Mouse (Mus musculus) olfactory bulb, adult 2 months (tissue): Measurements from ENCODE around the gene Slc25a19. TPM values are rescaled to one million over a fixed set of nuclear protein-coding genes. Genes with fewer than 3 reads are reported as not detected.

Experiments used
- H3K27ac ChIP-seq: fragments of 200-500 bp; 2 replicates; pipeline ENCODE4 v1.5.1; 2012; ENCODE audit warnings: low read depth, low read length; ENCODE audit not compliant: insufficient read depth
- H3K4me1 ChIP-seq: fragments of 200-500 bp; 2 replicates; pipeline ENCODE4 v1.6.1; 2012; ENCODE audit warnings: low read length; ENCODE audit not compliant: control insufficient read depth, insufficient read depth
- H3K4me3 ChIP-seq: fragments of 200-500 bp; 2 replicates; pipeline ENCODE4 v1.5.1; 2012; ENCODE audit warnings: mild to moderate bottlenecking, low read depth, low read length, moderate library complexity; ENCODE audit not compliant: insufficient read depth
- CTCF ChIP-seq: fragments of 200-500 bp; IDR thresholded peaks from 2 replicates; pipeline ENCODE4 v1.5.1; 2012; ENCODE audit warnings: low read depth, mild to moderate bottlenecking, low read length, moderate library complexity; ENCODE audit not compliant: insufficient read depth
- POLR2A ChIP-seq: fragments of 200-500 bp; IDR thresholded peaks from 2 replicates; pipeline ENCODE4 v1.6.1; 2012; ENCODE audit warnings: mild to moderate bottlenecking, low read depth, low read length, moderate library complexity; ENCODE audit not compliant: insufficient read depth
- WGBS: fragments of 180-500 bp; shearing (Covaris S2); methylation state at CpG from one replicate; pipeline ENCODE4 v1.1.7; 2018; 5-methylcytosine and 5-hydroxymethylcytosine counted together
- polyA plus RNA-seq: library from polyadenylated mRNA; stranded (reverse); fragments of >200 nt; gene quantifications from 2 replicates; pipeline ENCODE4 v1.2.4, GENCODE M21; 2012; ENCODE audit warnings: low replicate concordance; ENCODE audit not compliant: missing spikeins, insufficient read depth, insufficient read length

Slc25a19 gene
- polyA plus RNA-seq, 1 experiment = not detected

GRCm38 (mm10) chr11:115608421-115609399 lies 19.4 kb downstream of the Slc25a19 start:
- Histone ChIP-seq H3K27ac (no peak overlapping the region), H3K4me1 (peaks cover 25% of the 10 kb centered on the region), H3K4me3 (no peak overlapping the region)
- WGBS = 77% methylated on average over 23 of the region's 23 CpGs
- TF ChIP-seq CTCF (no peak), POLR2A (no peak)

GRCm38 (mm10) chr11:115606733-115607132 lies 21.4 kb downstream of the Slc25a19 start:
- H3K4me1 ChIP-seq = peaks cover 22% of the 10 kb centered on the region
- 96% methylated on average over 18 of the region's 18 CpGs for WGBS
- H3K4me3 ChIP-seq = no peak overlapping the region
- H3K27ac ChIP-seq = no peak overlapping the region
- no peak for TF ChIP-seq CTCF
- no peak for TF ChIP-seq POLR2A

- peaks cover 33% of the 10 kb centered on the region for H3K4me1 ChIP-seq
These were observed 23.8 kb downstream of the Slc25a19 start for GRCm38 (mm10) chr11:115604304-115604696.

GRCm38 (mm10) chr11:115603476-115604303 lies 24.4 kb downstream of the Slc25a19 start, which contains the start of the genes Mrps7 and Gga3:
Gene Mrps7, plus strand, starts transcription at chr11:115603925.
Gene Gga3, minus strand, starts transcription at chr11:115604051.
- TF ChIP-seq CTCF = 0 out of 2 replicates have a peak, but pooled peaks have one; percentile 8
- peak; percentile 63 for TF ChIP-seq POLR2A
- under 1% methylated on average over 90 of the region's 93 CpGs for WGBS
- H3K4me3 ChIP-seq = peak within 1 kb of the TSS; percentile 74
- peak within 1 kb of the TSS; percentile 98 for H3K27ac ChIP-seq
- H3K4me1 ChIP-seq = peaks cover 33% of the 10 kb centered on the region

More at GRCm38 (mm10) chr11:115604304-115604696, 23.8 kb downstream of the Slc25a19 start:
- Histone ChIP-seq H3K4me3 (peak overlapping the region; percentile 74), H3K27ac (peak overlapping the region; percentile 98)
- WGBS = under 1% methylated on average over 26 of the region's 26 CpGs
- TF ChIP-seq POLR2A (no peak), CTCF (no peak)

- H3K4me1 ChIP-seq = peaks cover 33% of the 10 kb centered on the region
- peak overlapping the region; percentile 22; the same call in 1 of the 2 replicates for H3K27ac ChIP-seq
- peak overlapping the region; percentile 74 for H3K4me3 ChIP-seq
- 3% methylated on average over 15 of the region's 15 CpGs for WGBS
- no peak for TF ChIP-seq POLR2A
- no peak for TF ChIP-seq CTCF
These were observed 25.0 kb downstream of the Slc25a19 start for GRCm38 (mm10) chr11:115603128-115603475.

GRCm38 (mm10) chr11:115601174-115601573 lies 26.9 kb downstream of the Slc25a19 start:
- no peak overlapping the region for H3K4me3 ChIP-seq
- TF ChIP-seq CTCF = no peak
- TF ChIP-seq POLR2A = no peak
- H3K4me1 ChIP-seq = peaks cover 33% of the 10 kb centered on the region
- WGBS = 92% methylated on average over 4 of the region's 4 CpGs
- H3K27ac ChIP-seq = no peak overlapping the region

GRCm38 (mm10) chr11:115600743-115601142 lies 27.4 kb downstream of the Slc25a19 start:
- Histone ChIP-seq H3K27ac (no peak overlapping the region), H3K4me3 (no peak overlapping the region), H3K4me1 (peaks cover 30% of the 10 kb centered on the region)
- WGBS = 92% methylated on average over 15 of the region's 15 CpGs
- TF ChIP-seq CTCF (no peak), POLR2A (no peak)

GRCm38 (mm10) chr11:115599722-115600121 lies 28.4 kb downstream of the Slc25a19 start:
- 49% methylated on average over 7 of the region's 7 CpGs for WGBS
- TF ChIP-seq CTCF (no peak), POLR2A (no peak)
- H3K4me3 ChIP-seq = no peak overlapping the region
- peaks cover 24% of the 10 kb centered on the region for H3K4me1 ChIP-seq
- peak overlapping the region; percentile 41; the same call in 1 of the 2 replicates for H3K27ac ChIP-seq

- Histone ChIP-seq H3K4me3 (no peak overlapping the region), H3K4me1 (peaks cover 20% of the 10 kb centered on the region), H3K27ac (no peak overlapping the region)
- 94% methylated on average over 4 of the region's 4 CpGs for WGBS
- TF ChIP-seq POLR2A = no peak
- TF ChIP-seq CTCF = no peak
These were observed 29.8 kb downstream of the Slc25a19 start for GRCm38 (mm10) chr11:115598309-115598708.
